In the genomic region with DNA sequence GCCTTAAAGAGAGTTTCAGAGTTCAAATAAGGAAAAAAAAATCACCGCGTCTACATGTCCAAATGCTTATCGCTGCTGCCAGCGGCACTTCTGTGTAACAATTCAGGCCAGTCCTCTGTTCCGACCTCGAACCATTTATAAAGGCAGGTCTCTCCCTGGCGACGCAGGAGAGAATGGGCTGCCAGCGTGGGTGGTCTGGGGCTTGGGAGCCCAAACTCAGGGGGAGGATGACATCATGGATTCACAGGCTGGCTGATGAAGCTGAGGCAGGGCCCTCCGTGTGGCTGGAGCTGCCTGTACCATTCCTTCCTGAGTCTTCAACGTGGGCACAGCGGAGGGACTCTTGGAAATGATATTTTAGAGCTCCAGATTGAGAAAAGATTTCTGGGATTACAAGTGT, we compare ENCODE assay signal across 8 mouse cellular contexts.
A peak's percentile ranks its signal among the peaks of the same experiment; 100 is the strongest.
DNase-seq lines count a peak whose midpoint lies in the region; ATAC-seq and TF ChIP-seq lines count a peak whose summit lies in the region.

No protein-coding gene starts in this region.

- peak; percentile 22 for DNase-seq in adrenal gland, adult 2 months
- no peak for DNase-seq in adrenal gland, adult 8-10 months
- peak; percentile 4 to 25 for DNase-seq in frontal cortex, adult 2 months (ENCODE audit: extremely low spot score in 1 of 2, low spot score in 1 of 2)
- peak; percentile 62 for DNase-seq in limb, embryonic 11.5 days (ENCODE audit: low spot score)
- no peak for DNase-seq in thymus, postnatal 4 days

- no peak overlapping the region; the same call in 1 of the 2 replicates for H3K4me2 ChIP-seq in limb, embryonic 11.5 days (ENCODE audit: low read depth, severe bottlenecking)
- H3K4me2 ChIP-seq in neural tube, embryonic 15.5 days: peak overlapping the region; percentile 36

- no peak for ATAC-seq in limb, embryonic 11.5 days (ENCODE audit: insufficient number of reproducible peaks, low FRiP score, low TSS enrichment, low read depth)
- ATAC-seq in neural tube, embryonic 15.5 days (ENCODE audit: low FRiP score): peak; percentile 66; the same call in 1 of the 2 replicates
- ATAC-seq in CD4-positive, CD25-positive, alpha-beta regulatory T cell, adult 4 months: no peak

- 0 out of 2 replicates have a peak, but pooled peaks cover 3% of the 10 kb centered on the region for H3K27me3 ChIP-seq in E14TG2a.4 (ENCODE audit: insufficient read depth, low read length)
- no peaks in the 10 kb centered on the region for H3K27me3 ChIP-seq in limb, embryonic 11.5 days (ENCODE audit: control insufficient read depth, insufficient read depth, low read length)
- H3K27me3 ChIP-seq in neural tube, embryonic 15.5 days (replicated peaks): no peaks in the 10 kb centered on the region

- no peak overlapping the region for H3K27ac ChIP-seq in limb, embryonic 11.5 days (replicated peaks; ENCODE audit: low read depth, low read length)
- no peak overlapping the region for H3K27ac ChIP-seq in neural tube, embryonic 15.5 days (replicated peaks)

- TF ChIP-seq CTCF in E14TG2a.4 (conservative IDR thresholded peaks at IDR 0.05; ENCODE audit: low read length): no peak

- H3K4me1 ChIP-seq in E14TG2a.4 (replicated peaks; ENCODE audit: low read depth, low read length): peaks cover 8% of the 10 kb centered on the region
- H3K4me1 ChIP-seq in limb, embryonic 11.5 days (ENCODE audit: control insufficient read depth, insufficient read depth, low read length): peaks cover 9% of the 10 kb centered on the region
- H3K4me1 ChIP-seq in neural tube, embryonic 15.5 days: peaks cover 8% of the 10 kb centered on the region; the same call in 1 of the 2 replicates

- no peaks in the 10 kb centered on the region for H3K9me3 ChIP-seq in E14TG2a.4 (ENCODE audit: low read length)
- no peaks in the 10 kb centered on the region for H3K9me3 ChIP-seq in limb, embryonic 11.5 days (ENCODE audit: control insufficient read depth, low read length)
- H3K9me3 ChIP-seq in neural tube, embryonic 15.5 days (replicated peaks): no peaks in the 10 kb centered on the region

- H3K36me3 ChIP-seq in E14TG2a.4 (ENCODE audit: insufficient read depth, low read length): no peaks in the 10 kb centered on the region
- H3K36me3 ChIP-seq in limb, embryonic 11.5 days (ENCODE audit: control insufficient read depth, insufficient read depth, low read length): no peaks in the 10 kb centered on the region
- H3K36me3 ChIP-seq in neural tube, embryonic 15.5 days: no peaks in the 10 kb centered on the region

- no peak overlapping the region for H3K9ac ChIP-seq in limb, embryonic 11.5 days (ENCODE audit: low read length)
- H3K9ac ChIP-seq in neural tube, embryonic 15.5 days (replicated peaks): 0 out of 2 replicates have a peak overlapping the region, but pooled peaks have one; percentile 34

- 0 out of 2 replicates have a peak overlapping the region, but pooled peaks have one; percentile 17 for H3K4me3 ChIP-seq in E14TG2a.4 (replicated peaks; ENCODE audit: low read length)
- no peak overlapping the region for H3K4me3 ChIP-seq in limb, embryonic 11.5 days (ENCODE audit: low read depth, low read length)
- H3K4me3 ChIP-seq in neural tube, embryonic 15.5 days (replicated peaks): no peak overlapping the region

- 28% methylated on average over 12 of the region's 12 CpGs for WGBS in limb, embryonic 11.5 days
- 11% methylated on average over 12 of the region's 12 CpGs for WGBS in neural tube, embryonic 15.5 days

Comparison
In these comparisons a context has a peak if more than half of its experiments do, and no peak if none do; other contexts are left out.
1. DNase-seq: peak in adrenal gland, adult 2 months (single experiment), frontal cortex, adult 2 months (2 of 2) and limb, embryonic 11.5 days (single experiment); none in adrenal gland, adult 8-10 months (single experiment) and thymus, postnatal 4 days (single experiment).